Mouse (Mus musculus) E14TG2a.4 (cell line): ENCODE results near the gene Rps27a.
A peak's percentile ranks its signal among the peaks of the same experiment; 100 is the strongest.

ENCODE experiments used
- H3K27me3 ChIP-seq: 2 replicates; pipeline ENCODE4 v1.6.1; 2014; ENCODE audit warnings: low read length, control low read depth; ENCODE audit not compliant: insufficient read depth
- H3K36me3 ChIP-seq: 2 replicates; pipeline ENCODE4 v1.6.1; 2014; ENCODE audit warnings: low read length, control low read depth; ENCODE audit not compliant: insufficient read depth
- H3K4me1 ChIP-seq: replicated peaks from 2 replicates; pipeline ENCODE4 v1.6.1; 2014; ENCODE audit warnings: low read depth, low read length, control low read depth
- H3K4me3 ChIP-seq: replicated peaks from 2 replicates; pipeline ENCODE4 v1.5.1; 2014; ENCODE audit warnings: mild to moderate bottlenecking, low read length
- H3K9me3 ChIP-seq: 2 replicates; pipeline ENCODE4 v1.6.1; 2014; ENCODE audit warnings: low read length, control low read depth
- CTCF ChIP-seq: conservative IDR thresholded peaks from 2 replicates; pipeline ENCODE4 v1.5.1; 2014; ENCODE audit warnings: low read length
- NANOG ChIP-seq: IDR thresholded peaks from 2 replicates; pipeline ENCODE4 v1.6.1; 2014; ENCODE audit warnings: borderline replicate concordance, low read length, mixed read lengths
- POU5F1 ChIP-seq: IDR thresholded peaks from 2 replicates; pipeline ENCODE4 v1.6.1; 2014; ENCODE audit warnings: low read length, borderline replicate concordance

The Rps27a gene

DNA sequence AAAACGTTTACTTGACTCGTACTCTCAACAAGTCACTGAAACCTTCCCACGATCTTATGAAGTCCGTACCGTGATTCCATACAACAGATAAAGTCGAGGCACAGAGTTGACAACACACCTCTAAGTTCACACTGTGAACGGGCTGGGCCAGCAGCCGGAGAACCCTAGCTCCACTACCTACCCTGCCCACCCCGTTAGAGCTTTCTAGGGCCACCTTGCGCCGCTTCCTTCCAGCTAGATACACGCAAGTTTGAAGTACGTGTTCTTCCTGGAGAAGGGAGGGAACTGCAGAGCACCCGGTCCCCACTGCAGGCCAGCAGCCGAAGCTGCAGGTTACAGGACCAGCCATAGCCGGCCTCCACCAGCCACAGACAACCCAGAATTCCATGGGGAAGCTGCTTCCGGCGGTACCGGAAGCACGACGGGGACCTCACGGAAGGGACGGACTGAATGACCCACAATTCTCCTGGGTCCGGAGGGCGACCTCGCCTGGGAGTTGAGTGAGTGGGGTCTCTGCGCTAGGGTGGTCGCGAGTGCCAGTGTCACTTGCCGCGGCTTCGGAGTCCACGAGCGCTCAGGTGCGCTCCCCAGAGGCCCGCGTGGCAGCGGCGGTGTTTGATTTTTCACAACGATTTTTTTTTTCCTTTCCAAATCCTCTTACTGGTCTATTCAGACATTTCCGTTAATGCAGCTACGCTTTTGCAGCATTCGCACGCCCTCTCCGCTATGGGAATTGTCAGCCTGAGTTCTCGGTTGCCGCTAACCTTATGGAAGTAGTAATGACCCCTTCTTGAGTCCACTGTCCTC is 21.7 kb downstream of the Rps27a start, which contains the start of gene Mtif2:
Mtif2 (plus strand) TSS at position 421 of the 807 bp plus-strand sequence.
- no peak for TF ChIP-seq NANOG
- TF ChIP-seq CTCF = no peak
- no peak for TF ChIP-seq POU5F1
- H3K4me3 ChIP-seq = peak within 1 kb of the TSS; percentile 95
- H3K9me3 ChIP-seq = no peaks in the 10 kb centered on the region

DNA sequence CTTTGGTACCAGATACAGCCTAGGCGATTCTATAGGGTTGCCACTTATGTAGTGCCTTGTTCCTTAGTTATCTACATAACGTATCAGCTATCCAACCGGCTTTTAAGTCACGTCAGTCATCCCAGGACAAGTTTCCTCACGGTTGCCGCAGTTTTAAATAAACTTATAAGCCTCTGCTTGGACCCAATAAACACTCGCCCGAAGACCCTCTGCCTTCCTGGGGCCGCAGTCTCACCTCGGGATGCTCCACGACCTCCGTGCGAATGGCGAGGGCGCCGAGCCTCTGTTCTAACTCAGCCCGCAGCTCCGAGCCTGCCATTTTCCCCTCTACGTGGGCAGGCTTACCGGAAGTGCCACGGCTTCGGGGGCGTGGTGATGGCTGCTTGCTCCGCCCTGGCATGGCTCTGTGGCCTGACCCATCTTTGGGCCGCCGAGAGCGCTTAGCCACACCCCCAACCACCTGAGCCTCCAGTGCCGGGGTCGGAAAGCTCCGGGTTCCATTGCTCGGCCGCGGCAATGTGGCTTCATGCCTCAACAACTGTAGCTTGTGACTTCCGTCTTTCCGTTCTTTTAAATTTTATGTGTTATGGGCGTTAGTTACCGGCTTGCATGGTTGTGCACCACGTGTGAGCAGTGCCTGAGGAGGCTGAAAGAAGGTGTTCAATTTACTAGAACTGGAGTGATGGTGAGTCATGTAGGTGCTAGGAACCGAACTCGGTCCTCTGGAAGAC is 33.1 kb downstream of the Rps27a start, which contains the start of gene Prorsd1:
Prorsd1 (minus strand) TSS at position 352 of the 731 bp plus-strand sequence.
- H3K9me3 ChIP-seq = no peaks in the 10 kb centered on the region
- H3K4me1 ChIP-seq = peaks cover 18% of the 10 kb centered on the region
- H3K36me3 ChIP-seq = peaks cover 30% of the 10 kb centered on the region
- H3K27me3 ChIP-seq = no peaks in the 10 kb centered on the region
- TF ChIP-seq CTCF (no peak), POU5F1 (no peak), NANOG (no peak)
- H3K4me3 ChIP-seq = peak within 1 kb of the TSS; percentile 88

More for the DNA sequence above, 21.7 kb downstream of the Rps27a start, which contains the start of gene Mtif2:
- Histone ChIP-seq H3K4me1 (peaks cover 24% of the 10 kb centered on the region), H3K36me3 (peaks cover 29% of the 10 kb centered on the region), H3K27me3 (no peaks in the 10 kb centered on the region)

DNA sequence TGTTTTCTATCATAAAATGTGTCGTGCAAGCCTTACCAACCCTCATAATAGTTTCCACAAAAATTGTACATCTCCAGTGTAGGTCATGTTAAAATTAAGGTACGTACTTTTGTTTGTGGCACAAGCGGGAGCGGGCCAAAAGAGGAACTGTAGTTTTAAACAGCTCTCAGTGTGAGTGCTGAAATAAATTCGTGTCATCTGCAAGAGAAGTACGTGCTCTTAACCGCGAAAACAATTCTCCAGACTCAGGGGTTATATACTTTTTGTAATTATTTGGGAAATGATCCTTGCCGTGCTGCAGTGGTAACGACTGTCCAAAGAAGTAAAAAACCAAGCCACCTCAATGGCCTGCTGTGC is 33.6 kb downstream of the Rps27a start:
- Histone ChIP-seq H3K4me3 (peak overlapping the region; percentile 88), H3K27me3 (no peaks in the 10 kb centered on the region)

DNA sequence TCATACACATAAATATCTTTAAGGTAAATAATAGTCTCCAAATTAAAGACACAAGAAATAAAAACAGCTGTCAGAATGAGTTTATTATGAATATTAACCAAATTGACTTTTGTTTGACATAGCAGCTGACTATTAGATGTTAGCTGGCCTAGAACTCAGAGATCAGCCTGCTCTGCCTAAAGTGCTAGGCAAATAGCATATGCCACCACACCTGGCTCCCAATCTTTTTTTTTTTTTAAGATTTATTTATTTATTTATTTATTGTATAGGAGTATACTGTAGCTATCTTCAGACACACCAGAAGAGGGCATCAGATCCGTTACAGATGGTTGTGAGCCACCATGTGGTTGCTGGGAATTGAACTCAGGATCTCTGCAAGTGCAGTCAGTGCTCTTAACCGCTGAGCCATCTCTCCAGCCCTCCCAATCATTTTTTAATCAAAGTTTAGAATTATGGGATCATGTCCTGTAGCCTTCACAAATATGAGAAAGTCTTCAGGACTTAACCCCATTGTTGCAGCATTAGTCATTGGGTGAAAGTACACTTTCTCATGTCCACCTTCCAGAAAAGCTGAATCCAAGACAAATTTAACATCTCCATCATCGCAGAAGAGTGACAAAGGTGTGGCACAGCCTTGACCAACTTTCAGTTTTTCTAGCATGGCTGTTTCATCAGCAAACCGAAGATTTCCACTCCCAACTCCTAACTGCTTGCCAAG is 34.9 kb downstream of the Rps27a start:
- H3K36me3 ChIP-seq = peaks cover 30% of the 10 kb centered on the region
- H3K4me1 ChIP-seq = peaks cover 18% of the 10 kb centered on the region
- no peaks in the 10 kb centered on the region for H3K9me3 ChIP-seq
- TF ChIP-seq CTCF (no peak), POU5F1 (no peak), NANOG (no peak)
- H3K4me3 ChIP-seq = no peak overlapping the region
- H3K27me3 ChIP-seq = no peaks in the 10 kb centered on the region

More for the DNA sequence above, 33.6 kb downstream of the Rps27a start:
- peaks cover 18% of the 10 kb centered on the region for H3K4me1 ChIP-seq
- no peaks in the 10 kb centered on the region for H3K9me3 ChIP-seq
- no peak for TF ChIP-seq NANOG
- no peak for TF ChIP-seq CTCF
- no peak for TF ChIP-seq POU5F1
- H3K36me3 ChIP-seq = peaks cover 30% of the 10 kb centered on the region

DNA sequence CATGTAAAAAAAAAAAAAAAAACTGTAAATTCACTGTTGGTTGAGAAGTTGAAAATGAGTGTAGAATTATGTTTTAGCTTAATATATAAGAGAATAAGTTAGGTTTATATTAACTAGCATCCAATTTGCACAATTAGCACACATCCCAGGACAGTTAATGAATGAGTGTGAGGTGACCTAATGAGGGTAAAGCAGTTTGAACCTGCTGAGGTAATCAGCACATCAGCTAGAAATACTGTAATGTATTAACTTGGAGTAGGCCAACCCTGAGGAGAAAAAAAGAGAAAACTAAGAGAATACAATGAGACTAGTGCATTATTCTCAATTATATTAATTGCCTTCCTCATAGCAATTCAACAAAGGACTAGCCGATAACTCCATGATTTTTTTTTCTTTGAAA is 38.5 kb downstream of the Rps27a start:
- TF ChIP-seq POU5F1 = no peak
- no peak for TF ChIP-seq CTCF
- TF ChIP-seq NANOG = no peak
- Histone ChIP-seq H3K4me1 (peaks cover 12% of the 10 kb centered on the region), H3K36me3 (peaks cover 36% of the 10 kb centered on the region), H3K27me3 (no peaks in the 10 kb centered on the region), H3K9me3 (no peaks in the 10 kb centered on the region), H3K4me3 (no peak overlapping the region)

DNA sequence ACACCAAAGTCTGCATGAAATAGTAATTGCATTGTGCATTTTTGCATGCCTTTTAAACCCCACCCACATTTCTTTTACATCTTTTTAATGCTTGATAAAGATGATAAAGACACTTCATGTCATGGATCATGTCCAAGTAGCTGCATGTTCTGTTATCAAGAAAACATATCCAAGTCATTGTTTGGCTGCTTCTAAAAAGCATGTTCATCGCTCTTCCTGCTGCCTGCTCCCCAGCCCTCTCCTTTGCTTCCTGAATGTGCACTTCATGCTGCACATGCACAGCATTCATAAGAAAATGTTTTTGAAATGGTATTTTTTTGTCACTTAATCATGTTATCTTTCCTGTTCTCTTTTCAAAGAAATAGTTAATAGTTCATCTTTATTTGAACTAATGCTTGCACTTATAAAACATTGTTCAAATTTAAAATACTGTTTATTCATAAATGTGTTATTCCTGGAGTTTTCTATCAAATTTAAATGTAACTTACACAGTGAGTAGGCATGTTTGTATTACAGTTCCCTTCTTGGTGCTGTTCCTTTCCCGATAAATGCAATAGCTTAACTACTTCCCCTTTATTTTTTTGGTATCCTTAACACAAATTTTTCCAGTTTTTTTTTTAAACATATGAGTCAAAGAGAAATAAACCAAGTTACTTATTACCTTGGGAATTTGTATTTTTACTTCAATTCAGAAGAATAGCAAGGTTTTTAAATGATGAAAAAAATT is 42.8 kb downstream of the Rps27a start:
- TF ChIP-seq NANOG = no peak
- no peak for TF ChIP-seq POU5F1
- no peak for TF ChIP-seq CTCF
- H3K4me3 ChIP-seq = no peak overlapping the region
- H3K27me3 ChIP-seq = no peaks in the 10 kb centered on the region
- H3K9me3 ChIP-seq = no peaks in the 10 kb centered on the region
- H3K36me3 ChIP-seq = peaks cover 20% of the 10 kb centered on the region
- H3K4me1 ChIP-seq = no peaks in the 10 kb centered on the region

DNA sequence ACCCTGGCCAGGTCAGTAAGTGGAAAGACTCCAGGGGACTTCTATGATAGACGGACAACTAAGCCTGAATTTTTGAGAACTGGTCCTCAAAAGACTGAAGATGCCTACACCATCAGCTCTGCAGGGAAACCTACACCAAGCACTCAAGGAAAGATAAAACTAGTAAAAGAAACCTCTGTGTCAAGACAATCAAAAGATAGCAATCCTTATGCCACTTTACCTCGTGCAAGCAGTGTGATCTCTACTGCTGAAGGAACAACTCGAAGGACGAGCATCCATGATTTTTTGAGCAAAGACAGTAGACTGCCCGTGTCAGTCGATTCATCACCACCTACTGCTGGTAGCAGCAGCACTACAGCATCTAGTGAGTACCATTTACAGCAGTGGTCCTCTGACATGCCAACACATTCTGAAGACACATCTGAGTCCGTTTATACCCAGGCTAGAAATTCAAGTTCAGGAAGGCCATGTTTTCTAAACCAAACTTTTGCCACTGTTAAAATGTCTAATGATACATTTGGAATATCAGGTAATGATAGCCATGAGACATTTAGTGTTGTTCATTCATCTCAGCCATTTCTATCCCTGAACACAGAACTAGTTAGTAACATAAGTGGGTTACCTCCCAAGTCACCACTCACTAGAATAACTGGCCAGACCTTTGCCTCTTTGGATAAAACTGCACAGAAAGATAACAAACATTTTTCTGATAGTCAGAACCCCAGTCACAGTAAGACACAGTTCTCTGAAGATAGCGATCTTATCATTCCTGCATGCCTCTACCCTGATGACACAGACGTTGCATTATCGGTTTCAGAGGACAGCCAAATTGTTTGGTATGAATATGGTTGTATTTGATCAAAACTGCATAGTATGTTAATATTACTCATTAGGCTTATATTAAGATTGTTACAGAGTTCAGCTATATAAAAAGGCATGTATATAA is 43.7 kb downstream of the Rps27a start:
- no peaks in the 10 kb centered on the region for H3K27me3 ChIP-seq
- H3K36me3 ChIP-seq = peaks cover 20% of the 10 kb centered on the region
- no peak overlapping the region for H3K4me3 ChIP-seq
- no peaks in the 10 kb centered on the region for H3K4me1 ChIP-seq
- TF ChIP-seq CTCF (no peak), POU5F1 (no peak), NANOG (no peak)
- no peaks in the 10 kb centered on the region for H3K9me3 ChIP-seq
